Mouse (Mus musculus): ENCODE data around the gene Pes1. TPM values are rescaled to one million over a fixed set of nuclear protein-coding genes. Genes with fewer than 3 reads are reported as not detected.
"Not testable (repeated sequence)": the region's sequence is repeated elsewhere in the genome, so short reads cannot be mapped to it uniquely, and the experiment has no call there.

Gene Pes1
- polyA plus RNA-seq, 1 experiment, result 73.7 TPM

- Histone ChIP-seq H3K27ac (ENCODE audit: insufficient read depth, low read depth, low read length) (no peak overlapping the region), H3K4me1 (ENCODE audit: control insufficient read depth, insufficient read depth, low read length) (peaks cover 21% of the 10 kb centered on the region), H3K4me3 (ENCODE audit: insufficient read depth, low read length) (peak overlapping the region; percentile 63; the same call in 1 of the 2 replicates)
- TF ChIP-seq POLR2A (IDR thresholded peaks at IDR 0.05; ENCODE audit: borderline replicate concordance, low read depth, low read length), result no peak
- TF ChIP-seq CTCF (IDR thresholded peaks at IDR 0.05; ENCODE audit: low read depth, low read length), result no peak
Measured at GRCm38 (mm10) chr11:3930931-3931330, 32.8 kb upstream of the Pes1 start.

GRCm38 (mm10) chr11:3931511-3932211 lies 32.1 kb upstream of the Pes1 start, which contains the start of gene Tcn2:
Tcn2 (minus strand) TSS chr11:3932159.
- no peak for TF ChIP-seq CTCF (IDR thresholded peaks at IDR 0.05; ENCODE audit: low read depth, low read length)
- peak within 1 kb of the TSS; percentile 33; the same call in 1 of the 2 replicates for H3K27ac ChIP-seq (ENCODE audit: insufficient read depth, low read depth, low read length)
- H3K4me3 ChIP-seq (ENCODE audit: insufficient read depth, low read length), result peak within 1 kb of the TSS; percentile 63
- H3K4me1 ChIP-seq (ENCODE audit: control insufficient read depth, insufficient read depth, low read length), result peaks cover 21% of the 10 kb centered on the region

- Histone ChIP-seq H3K27ac (ENCODE audit: insufficient read depth, low read depth, low read length) (no peak overlapping the region), H3K4me1 (ENCODE audit: control insufficient read depth, insufficient read depth, low read length) (peaks cover 21% of the 10 kb centered on the region), H3K4me3 (ENCODE audit: insufficient read depth, low read length) (no peak overlapping the region)
- TF ChIP-seq POLR2A (IDR thresholded peaks at IDR 0.05; ENCODE audit: borderline replicate concordance, low read depth, low read length) (no peak), CTCF (IDR thresholded peaks at IDR 0.05; ENCODE audit: low read depth, low read length) (no peak)
Measured at GRCm38 (mm10) chr11:3933756-3934285, 30.0 kb upstream of the Pes1 start.

- Histone ChIP-seq H3K4me3 (ENCODE audit: insufficient read depth, low read length) (no peak overlapping the region), H3K4me1 (ENCODE audit: control insufficient read depth, insufficient read depth, low read length) (peaks cover 13% of the 10 kb centered on the region), H3K27ac (ENCODE audit: insufficient read depth, low read depth, low read length) (no peak overlapping the region)
- TF ChIP-seq CTCF (IDR thresholded peaks at IDR 0.05; ENCODE audit: low read depth, low read length), result no peak
- no peak for TF ChIP-seq POLR2A (IDR thresholded peaks at IDR 0.05; ENCODE audit: borderline replicate concordance, low read depth, low read length)
Measured at GRCm38 (mm10) chr11:3935135-3935534, 28.6 kb upstream of the Pes1 start.

GRCm38 (mm10) chr11:3936318-3936717 lies 27.5 kb upstream of the Pes1 start:
- no peak for TF ChIP-seq CTCF (IDR thresholded peaks at IDR 0.05; ENCODE audit: low read depth, low read length)
- no peak for TF ChIP-seq POLR2A (IDR thresholded peaks at IDR 0.05; ENCODE audit: borderline replicate concordance, low read depth, low read length)
- H3K27ac ChIP-seq (ENCODE audit: insufficient read depth, low read depth, low read length), result no peak overlapping the region
- H3K4me3 ChIP-seq (ENCODE audit: insufficient read depth, low read length), result no peak overlapping the region
- 0 out of 2 replicates have a peak, but pooled peaks cover 4% of the 10 kb centered on the region for H3K4me1 ChIP-seq (ENCODE audit: control insufficient read depth, insufficient read depth, low read length)

GRCm38 (mm10) chr11:3937321-3937874 lies 26.4 kb upstream of the Pes1 start:
- Histone ChIP-seq H3K4me1 (ENCODE audit: control insufficient read depth, insufficient read depth, low read length) (0 out of 2 replicates have a peak, but pooled peaks cover 2% of the 10 kb centered on the region), H3K4me3 (ENCODE audit: insufficient read depth, low read length) (no peak overlapping the region), H3K27ac (ENCODE audit: insufficient read depth, low read depth, low read length) (no peak overlapping the region)
- no peak for TF ChIP-seq POLR2A (IDR thresholded peaks at IDR 0.05; ENCODE audit: borderline replicate concordance, low read depth, low read length)
- no peak for TF ChIP-seq CTCF (IDR thresholded peaks at IDR 0.05; ENCODE audit: low read depth, low read length)

- H3K4me1 ChIP-seq (ENCODE audit: control insufficient read depth, insufficient read depth, low read length), result no peaks in the 10 kb centered on the region
- TF ChIP-seq CTCF (IDR thresholded peaks at IDR 0.05; ENCODE audit: low read depth, low read length), result no peak
- no peak for TF ChIP-seq POLR2A (IDR thresholded peaks at IDR 0.05; ENCODE audit: borderline replicate concordance, low read depth, low read length)
- no peak overlapping the region for H3K4me3 ChIP-seq (ENCODE audit: insufficient read depth, low read length)
- no peak overlapping the region for H3K27ac ChIP-seq (ENCODE audit: insufficient read depth, low read depth, low read length)
Measured at GRCm38 (mm10) chr11:3941371-3941770, 22.4 kb upstream of the Pes1 start.

- Histone ChIP-seq H3K4me1 (ENCODE audit: control insufficient read depth, insufficient read depth, low read length) (no peaks in the 10 kb centered on the region), H3K27ac (ENCODE audit: insufficient read depth, low read depth, low read length) (no peak overlapping the region), H3K4me3 (ENCODE audit: insufficient read depth, low read length) (no peak overlapping the region)
- TF ChIP-seq POLR2A (IDR thresholded peaks at IDR 0.05; ENCODE audit: borderline replicate concordance, low read depth, low read length), result no peak
Measured at GRCm38 (mm10) chr11:3946386-3946785, 17.4 kb upstream of the Pes1 start.

GRCm38 (mm10) chr11:3954876-3955275 lies 8.9 kb upstream of the Pes1 start:
- H3K27ac ChIP-seq (ENCODE audit: insufficient read depth, low read depth, low read length); H3K4me1 ChIP-seq (ENCODE audit: control insufficient read depth, insufficient read depth, low read length); H3K4me3 ChIP-seq (ENCODE audit: insufficient read depth, low read length): not testable (repeated sequence)

GRCm38 (mm10) chr11:3955371-3955770 lies 8.4 kb upstream of the Pes1 start:
- H3K4me1 ChIP-seq (ENCODE audit: control insufficient read depth, insufficient read depth, low read length); H3K4me3 ChIP-seq (ENCODE audit: insufficient read depth, low read length); H3K27ac ChIP-seq (ENCODE audit: insufficient read depth, low read depth, low read length): not testable (repeated sequence)
